Mouse (Mus musculus) liver, adult 2 months (tissue): Measurements from ENCODE around the gene Adgrl3.

ENCODE experiments used
- CTCF ChIP-seq: fragments of 200-500 bp; IDR thresholded peaks from 2 replicates; pipeline ENCODE4 v1.5.1; 2011; ENCODE audit warnings: low read depth, low read length, control low read depth
- POLR2A ChIP-seq: fragments of 200-500 bp; IDR thresholded peaks from 2 replicates; pipeline ENCODE4 v1.6.1; 2011; ENCODE audit warnings: low read length, control low read depth; ENCODE audit not compliant: insufficient read depth; ENCODE audit errors: extremely low read depth

DNA sequence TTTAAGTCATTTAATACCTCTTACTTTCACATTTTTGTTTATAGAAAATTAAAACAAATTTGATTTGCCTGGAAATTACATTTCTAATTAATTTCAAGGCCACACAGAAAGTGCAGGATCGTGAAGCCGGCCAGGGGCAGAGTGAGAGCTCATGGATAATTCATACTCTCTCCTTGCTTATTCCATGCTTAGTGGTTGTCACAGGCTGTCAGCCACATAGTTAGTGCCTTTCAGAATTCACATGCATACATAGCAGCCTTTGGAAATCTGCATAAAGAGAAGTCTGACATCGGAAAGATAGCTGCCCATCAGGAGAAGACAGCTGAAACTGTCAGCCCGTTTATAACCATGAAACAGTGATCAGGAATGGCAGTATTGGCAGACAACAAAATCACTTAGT lies 181.9 kb downstream of the Adgrl3 start:
- no peak for TF ChIP-seq POLR2A
- TF ChIP-seq CTCF: no peak
